Mouse (Mus musculus): ENCODE results near the gene Znfx1.

Znfx1 gene

DNA sequence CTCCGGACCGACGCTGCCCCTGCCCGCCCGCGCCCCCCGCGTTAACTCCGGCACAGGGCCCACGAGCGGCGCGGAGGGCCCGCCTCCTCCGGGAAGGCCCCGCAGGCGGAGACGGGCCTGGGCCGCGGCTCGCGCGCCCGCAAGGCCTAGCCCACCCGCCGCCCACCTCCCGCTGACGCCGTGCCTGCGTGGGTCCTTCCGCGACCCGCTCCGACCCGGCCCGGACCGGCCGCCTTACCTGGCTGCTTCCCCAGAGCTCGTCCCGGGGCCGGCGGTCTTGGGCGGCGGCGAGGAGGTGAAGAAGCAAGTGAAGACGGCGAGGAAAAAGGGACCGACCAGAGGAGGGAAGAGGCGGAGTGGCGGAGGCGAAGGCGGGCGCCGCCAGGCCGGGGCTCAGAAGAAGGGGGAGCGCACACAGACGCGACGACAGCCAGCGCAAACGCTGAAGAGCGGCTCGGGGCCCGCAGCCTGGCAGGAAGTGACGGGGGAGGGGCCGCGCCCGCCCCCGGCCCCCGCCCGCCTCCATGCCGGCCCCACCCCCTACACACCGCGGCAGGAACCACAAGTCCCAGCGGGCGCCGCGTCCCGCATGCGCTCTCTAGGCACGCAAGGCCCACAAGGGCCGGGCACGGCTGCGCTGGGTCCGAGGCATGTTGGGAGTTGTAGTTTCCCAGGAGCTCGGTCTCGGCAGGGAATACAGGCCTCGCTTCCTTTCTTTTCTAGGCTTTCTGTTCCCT lies 66.9 kb downstream of the Znfx1 start, which contains the start of gene Stau1:
Gene Stau1, minus strand, starts transcription at position 504 of the 737 bp plus-strand sequence.
- peak; percentile 97 for DNase-seq (ENCODE audit: low read depth, low spot score)

DNA sequence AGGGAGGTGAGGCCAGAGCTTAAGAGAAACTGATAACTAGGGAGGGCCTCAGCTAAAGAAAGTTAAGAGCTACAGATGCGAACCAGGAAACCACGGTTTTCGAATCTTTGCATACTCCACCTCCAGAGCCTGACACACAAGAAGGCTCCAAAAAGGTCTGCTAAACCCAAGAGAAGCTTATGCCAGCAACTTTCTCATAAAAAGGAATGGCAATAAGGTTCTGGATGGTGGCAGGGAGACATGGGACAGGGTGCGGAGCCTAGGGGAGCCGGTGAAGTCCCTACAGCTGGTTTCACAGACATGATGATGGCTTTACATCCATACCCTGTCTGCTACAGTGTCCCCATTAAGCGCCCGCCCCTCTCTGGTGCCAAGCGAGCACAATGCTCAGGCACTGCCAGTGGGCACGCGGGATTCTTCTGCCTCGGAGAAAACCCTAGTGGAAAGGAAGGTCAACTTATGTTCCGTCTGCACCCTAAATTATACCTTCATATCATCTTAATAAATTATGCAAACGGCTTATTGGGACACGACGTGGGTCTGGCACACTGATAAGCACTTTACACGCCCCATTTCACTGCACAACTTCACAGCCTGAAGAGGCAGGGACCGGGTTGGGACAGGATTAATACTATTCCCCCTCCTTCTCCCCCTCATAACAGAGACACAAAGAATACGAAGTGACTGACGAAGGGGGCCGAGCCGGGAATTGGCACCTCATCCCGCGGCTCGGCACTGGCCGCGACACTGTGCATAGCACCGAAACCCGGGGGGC lies 67.6 kb downstream of the Znfx1 start:
- DNase-seq (ENCODE audit: low read depth, low spot score) = no peak

DNA sequence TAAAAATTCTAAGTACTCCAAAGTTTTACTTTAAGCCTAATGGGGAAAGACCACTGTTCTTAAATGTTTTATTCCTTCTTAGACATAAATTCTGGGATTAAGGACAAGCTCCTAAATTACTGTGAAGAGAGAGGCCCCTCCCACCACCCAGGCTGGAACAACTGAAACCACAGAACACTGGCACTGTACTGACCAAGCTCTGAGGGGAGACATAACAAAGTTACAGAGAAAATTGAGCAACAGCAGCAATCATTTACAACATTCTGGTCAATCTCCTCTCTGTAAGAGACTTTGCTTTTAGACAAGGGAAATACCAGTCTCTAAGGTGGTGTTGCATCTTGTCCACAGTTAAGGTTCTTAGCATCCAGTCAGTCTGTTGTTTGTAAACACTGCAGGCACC lies 70.9 kb downstream of the Znfx1 start:
- no peak for DNase-seq (ENCODE audit: low read depth, low spot score)

DNA sequence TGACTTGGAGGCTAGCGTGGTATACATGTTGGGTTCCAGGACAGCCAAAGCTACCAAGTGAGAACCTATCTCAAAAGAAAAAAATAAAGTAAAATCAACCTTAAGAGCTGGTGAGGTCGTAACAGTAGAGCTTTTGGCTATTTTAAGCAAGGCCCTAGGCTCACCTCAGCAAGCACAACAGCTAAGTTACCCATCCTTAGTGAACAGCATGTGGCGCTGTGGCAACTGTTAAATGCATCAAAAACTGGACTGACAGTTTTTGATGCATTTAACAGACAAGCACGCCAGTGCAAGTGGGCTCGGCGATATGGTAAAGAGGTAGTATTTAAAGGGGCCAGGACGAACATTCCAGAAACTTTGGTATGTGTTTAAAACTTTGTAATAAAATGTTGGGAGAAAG lies 72.0 kb downstream of the Znfx1 start:
- DNase-seq (ENCODE audit: low read depth, low spot score) = no peak
